Comparison of ENCODE assay signal across 24 mouse cellular contexts in the genomic region with DNA sequence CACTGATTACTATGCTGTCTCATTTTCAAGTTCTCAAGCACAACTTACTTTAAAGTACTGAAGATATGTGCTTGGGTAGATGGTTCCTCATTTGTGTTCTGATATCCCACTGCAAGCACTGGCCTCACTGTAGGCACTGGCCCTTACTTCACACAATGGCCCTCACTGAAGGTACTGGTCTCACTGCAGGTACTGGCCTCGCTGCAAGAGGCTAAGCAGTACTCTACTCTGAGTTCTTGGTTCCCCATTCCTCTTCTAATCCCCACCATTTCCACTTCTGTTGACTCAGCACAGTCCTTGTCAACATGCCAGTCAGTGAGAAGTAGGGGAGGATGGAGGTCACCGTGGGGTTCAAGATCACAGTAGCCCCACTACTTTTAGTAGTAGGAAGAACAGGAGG.
"Had no signal": no experiment of that assay in that cellular context is flagged by ENCODE, and none has a peak within 500 bp of the region (broad histone marks: within the 10 kb centered on the region; RNA-seq: fewer than 3 reads in every experiment).

No protein-coding gene starts in this region.

- H3K4me1 ChIP-seq: lung, embryonic 15.5 days; neural tube, embryonic 13.5 days; stomach, embryonic 15.5 days had no signal

- H3K36me3 ChIP-seq: lung, embryonic 15.5 days; midbrain, embryonic 12.5 days; midbrain, embryonic 15.5 days; neural tube, embryonic 13.5 days; stomach, embryonic 15.5 days had no signal

- H3K27me3 ChIP-seq: lung, embryonic 15.5 days; midbrain, embryonic 15.5 days; neural tube, embryonic 13.5 days; stomach, embryonic 15.5 days had no signal

- ATAC-seq: intestine, embryonic 16.5 days; midbrain, embryonic 15.5 days had no signal

- H3K4me2 ChIP-seq: liver, embryonic 11.5 days; lung, embryonic 15.5 days; midbrain, embryonic 12.5 days; midbrain, embryonic 15.5 days; neural tube, embryonic 13.5 days; stomach, embryonic 15.5 days had no signal

- H3K9me3 ChIP-seq: lung, embryonic 15.5 days; megakaryocyte, embryonic 14.5 days; midbrain, embryonic 12.5 days; midbrain, embryonic 15.5 days; neural tube, embryonic 13.5 days; stomach, embryonic 15.5 days had no signal

- H3K4me3 ChIP-seq: layer of hippocampus, adult 2 months; lung, embryonic 15.5 days; megakaryocyte, embryonic 14.5 days; midbrain, embryonic 12.5 days; midbrain, embryonic 15.5 days; myocyte; neural tube, embryonic 13.5 days; stomach, embryonic 15.5 days had no signal

- H3K9ac ChIP-seq: liver, embryonic 14.5 days; lung, embryonic 15.5 days; midbrain, embryonic 12.5 days; midbrain, embryonic 15.5 days; neural tube, embryonic 13.5 days; stomach, embryonic 15.5 days had no signal

- DNase-seq: kidney, adult 18-20 months; kidney, adult 9 months; kidney, postnatal 14 days; layer of hippocampus, adult 9-11 months; lung, adult 18-20 months; lung, postnatal 10 days; lung, postnatal 4 days; retina, postnatal 1 day; right cerebral cortex, postnatal 25 days; spleen, adult 18-20 months; thymus, adult 2 months; thymus, postnatal 14 days; thymus, postnatal 4 days had no signal

- H3K27ac ChIP-seq: layer of hippocampus, adult 2 months; liver, embryonic 14.5 days; lung, embryonic 15.5 days; midbrain, embryonic 12.5 days; midbrain, embryonic 15.5 days; neural tube, embryonic 13.5 days; stomach, embryonic 15.5 days had no signal
